Mouse (Mus musculus) limb, embryonic 14.5 days (tissue): Measurements from ENCODE around the gene Rpap3. TPM values are rescaled to one million over a fixed set of nuclear protein-coding genes. Genes with fewer than 3 reads are reported as not detected.

ENCODE experiments used
- ATAC-seq: fragments of 200-750 bp; cut with Nextera tagmentation; 2 replicates; pipeline ENCODE4 v1.8.0; 2017; ENCODE audit warnings: low read depth, moderate number of reproducible peaks, moderate TSS enrichment; ENCODE audit not compliant: low FRiP score
- DNase-seq: peaks from one replicate; pipeline ENCODE4 v3.0.0-alpha.2; 2015; ENCODE audit warnings: low spot score
- H3K27ac ChIP-seq: fragments of 300-500 bp; sonication (generic); replicated peaks from 2 replicates; pipeline ENCODE4 v1.5.1; 2014; ENCODE audit warnings: low read depth, mild to moderate bottlenecking, low read length, moderate library complexity, mixed read lengths
- H3K27me3 ChIP-seq: fragments of 300-500 bp; sonication (generic); 2 replicates; pipeline ENCODE4 v1.6.1; 2014; ENCODE audit warnings: low read length, mixed read lengths; ENCODE audit not compliant: control insufficient read depth, insufficient read depth
- H3K36me3 ChIP-seq: fragments of 300-500 bp; sonication (generic); 2 replicates; pipeline ENCODE4 v1.6.1; 2014; ENCODE audit warnings: mild to moderate bottlenecking, low read length, moderate library complexity, mixed read lengths; ENCODE audit not compliant: control insufficient read depth, insufficient read depth
- H3K4me1 ChIP-seq: fragments of 300-500 bp; sonication (generic); 2 replicates; pipeline ENCODE4 v1.6.1; 2014; ENCODE audit warnings: antibody characterized with exemption, low read length, mixed read lengths; ENCODE audit not compliant: control insufficient read depth, insufficient read depth
- H3K4me2 ChIP-seq: fragments of 300-500 bp; sonication (generic); replicated peaks from 2 replicates; pipeline ENCODE4 v1.6.1; 2014; ENCODE audit warnings: low read depth, mild to moderate bottlenecking, low read length, moderate library complexity; ENCODE audit not compliant: severe bottlenecking
- H3K4me3 ChIP-seq: fragments of 300-500 bp; sonication (generic); replicated peaks from 2 replicates; pipeline ENCODE4 v1.5.1; 2014; ENCODE audit warnings: low read length
- H3K9ac ChIP-seq: fragments of 300-500 bp; sonication (generic); 2 replicates; pipeline ENCODE4 v1.6.1; 2014; ENCODE audit warnings: mild to moderate bottlenecking, low read depth, low read length, moderate library complexity; ENCODE audit not compliant: severe bottlenecking
- H3K9me3 ChIP-seq: fragments of 300-500 bp; sonication (generic); 2 replicates; pipeline ENCODE4 v1.6.1; 2016; ENCODE audit warnings: low read length; ENCODE audit not compliant: control insufficient read depth
- POLR2A ChIP-seq: fragments of 200-500 bp; IDR thresholded peaks from 2 replicates; pipeline ENCODE4 v1.8.0; 2012; ENCODE audit warnings: inconsistent platforms, mild to moderate bottlenecking, moderate library complexity, borderline replicate concordance; ENCODE audit not compliant: insufficient read depth, insufficient read length; ENCODE audit errors: extremely low read depth
- WGBS: fragments of 180-500 bp; shearing (Covaris S2); extraction: QIAGEN DNeasy Blood & Tissue Kit; methylation state at CpG from one replicate; pipeline ENCODE4 v1.1.7; 2014; 5-methylcytosine and 5-hydroxymethylcytosine counted together
- polyA plus RNA-seq, 2 experiments: library from polyadenylated mRNA; depleted of rRNA in 1 of 2; stranded (reverse) in 1 of 2; unstranded in 1 of 2; fragments of >200 nt; fragmentation: Nextera tagmentation in 1 of 2; extraction: Ambion mirVana in 1 of 2; gene quantifications; 2 replicates each; pipeline versions ENCODE4 v1.2.1 to v1.2.3; 2012 to 2014

Gene Rpap3
- polyA plus RNA-seq, 2 experiments = 22.7 to 31.1 TPM

DNA sequence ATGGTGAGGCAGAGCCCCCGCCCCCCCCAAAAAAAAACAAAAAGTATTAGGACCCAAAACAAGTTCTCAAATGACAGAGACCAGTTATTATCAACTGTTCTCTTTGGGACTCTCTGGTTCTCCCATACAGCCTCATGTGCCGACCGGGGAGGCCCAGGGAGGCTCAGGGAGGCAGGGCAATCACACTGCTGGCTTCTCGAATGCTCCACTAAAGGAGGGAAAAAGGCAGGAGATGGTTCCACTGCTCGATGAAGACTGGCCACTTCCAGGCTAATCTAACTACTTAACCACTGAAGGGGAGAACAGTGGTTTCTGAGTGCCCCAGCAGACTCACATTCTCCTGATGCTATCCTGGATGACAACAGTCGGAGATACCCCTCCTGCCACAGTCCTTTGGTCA, 6.9 kb upstream of the Rpap3 start:
- H3K27me3 ChIP-seq = no peaks in the 10 kb centered on the region
- H3K4me2 ChIP-seq = no peak overlapping the region
- H3K9me3 ChIP-seq = no peaks in the 10 kb centered on the region
- TF ChIP-seq POLR2A = no peak
- ATAC-seq (no peak), DNase-seq (no peak)
- no peak overlapping the region for H3K9ac ChIP-seq
- no peak overlapping the region for H3K27ac ChIP-seq
- no peak overlapping the region for H3K4me3 ChIP-seq
- 0 out of 2 replicates have a peak, but pooled peaks cover 4% of the 10 kb centered on the region for H3K4me1 ChIP-seq
- WGBS = 66% methylated on average over 6 of the region's 6 CpGs
- no peaks in the 10 kb centered on the region for H3K36me3 ChIP-seq

DNA sequence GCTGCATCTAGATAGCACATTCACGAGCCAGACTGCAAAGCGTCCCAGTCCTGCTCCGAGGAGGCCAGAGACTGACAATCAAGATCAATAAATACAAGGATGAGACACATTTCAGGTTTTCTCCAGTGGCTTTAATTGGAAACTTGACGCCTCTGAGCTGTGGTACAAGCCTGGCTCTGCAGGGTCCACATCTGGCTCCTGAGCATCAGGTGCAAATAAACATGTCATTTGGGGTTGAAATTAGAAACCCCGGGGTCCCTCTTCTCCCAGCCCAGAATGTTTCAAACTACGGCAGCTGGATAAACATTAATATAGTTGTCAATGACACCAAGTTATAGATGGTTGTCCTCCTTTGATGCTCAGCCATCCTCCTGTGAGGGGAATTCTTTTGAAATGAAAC, 5.3 kb upstream of the Rpap3 start:
- ATAC-seq (0 out of 2 replicates have a peak, but pooled peaks have one; percentile 21), DNase-seq (peak; percentile 22)
- H3K36me3 ChIP-seq = no peaks in the 10 kb centered on the region
- 29% methylated on average over 6 of the region's 6 CpGs for WGBS
- no peak overlapping the region for H3K4me3 ChIP-seq
- H3K9ac ChIP-seq = no peak overlapping the region
- no peaks in the 10 kb centered on the region for H3K27me3 ChIP-seq
- no peak for TF ChIP-seq POLR2A
- H3K4me1 ChIP-seq = 0 out of 2 replicates have a peak, but pooled peaks cover 8% of the 10 kb centered on the region
- H3K9me3 ChIP-seq = no peaks in the 10 kb centered on the region
- no peak overlapping the region for H3K4me2 ChIP-seq
- no peak overlapping the region for H3K27ac ChIP-seq

DNA sequence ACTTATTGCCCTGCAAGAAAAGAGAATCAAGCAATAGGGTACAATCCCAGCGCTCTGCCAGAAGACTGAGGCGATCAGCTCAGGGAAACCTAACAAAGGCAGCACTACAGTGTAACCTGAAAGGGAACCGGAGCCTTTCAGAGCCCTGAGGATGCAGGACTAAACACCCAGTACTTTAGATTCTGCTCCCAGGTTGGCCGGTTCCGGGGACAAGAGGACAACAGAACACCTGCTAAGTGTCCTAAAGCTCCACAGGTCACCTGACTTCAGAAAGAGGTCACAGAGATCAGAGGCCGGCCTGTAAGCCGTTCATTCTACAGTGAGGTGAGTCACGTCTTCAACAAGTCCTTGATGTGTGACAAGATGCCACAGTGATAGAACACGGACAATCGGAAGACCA, 9.0 kb downstream of the Rpap3 start:
- no peak for TF ChIP-seq POLR2A

DNA sequence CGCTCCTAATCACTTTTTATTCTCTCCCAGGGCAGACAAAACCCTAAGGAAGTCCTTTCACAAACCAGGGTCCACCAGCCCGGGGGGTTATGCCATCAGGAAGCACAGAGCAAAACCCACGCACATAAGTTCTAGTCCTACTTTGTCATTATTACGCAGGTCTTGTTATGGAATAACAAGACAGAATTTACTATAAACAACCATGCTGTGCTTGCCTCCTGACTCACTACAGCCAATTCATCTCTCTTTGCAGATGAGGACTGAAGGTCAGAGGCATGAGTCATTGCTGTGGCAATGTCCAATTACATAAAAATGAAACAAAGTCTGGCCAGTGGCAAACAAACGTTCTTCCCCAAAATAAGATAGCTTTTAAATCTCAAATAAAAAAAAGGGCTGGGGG, 12.2 kb downstream of the Rpap3 start:
- TF ChIP-seq POLR2A = no peak

More for the DNA sequence above, 9.0 kb downstream of the Rpap3 start:
- Histone ChIP-seq H3K4me2 (no peak overlapping the region), H3K9me3 (no peaks in the 10 kb centered on the region), H3K27ac (no peak overlapping the region), H3K27me3 (no peaks in the 10 kb centered on the region), H3K36me3 (peaks cover 88% of the 10 kb centered on the region), H3K4me3 (no peak overlapping the region), H3K9ac (no peak overlapping the region), H3K4me1 (no peaks in the 10 kb centered on the region)
- DNase-seq (no peak), ATAC-seq (no peak)
- 91% methylated on average over 10 of the region's 10 CpGs for WGBS

DNA sequence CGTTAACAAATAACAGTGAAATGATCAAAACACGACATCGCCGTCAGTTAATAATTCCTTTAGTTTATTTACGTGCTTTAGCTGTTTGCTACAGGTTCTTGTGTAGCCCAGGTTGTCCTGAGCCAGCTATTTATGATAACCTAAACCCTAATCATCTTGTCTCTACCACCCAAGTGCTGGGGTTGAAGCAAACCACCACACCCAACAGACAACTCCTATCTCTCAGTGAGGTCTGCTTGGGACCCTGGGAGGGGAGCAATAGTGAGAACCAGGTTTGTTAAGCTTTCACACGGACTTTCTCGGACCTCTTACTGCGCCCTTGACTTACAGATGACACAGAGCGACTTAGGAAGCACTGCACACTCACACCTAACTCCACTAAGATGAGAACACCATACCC, 21.5 kb downstream of the Rpap3 start:
- no peak overlapping the region for H3K4me2 ChIP-seq
- H3K4me3 ChIP-seq = no peak overlapping the region
- 91% methylated on average over 9 of the region's 9 CpGs for WGBS
- no peak overlapping the region for H3K27ac ChIP-seq
- H3K36me3 ChIP-seq = peaks cover 91% of the 10 kb centered on the region
- H3K27me3 ChIP-seq = no peaks in the 10 kb centered on the region
- H3K4me1 ChIP-seq = no peaks in the 10 kb centered on the region
- DNase-seq (no peak), ATAC-seq (no peak)
- H3K9ac ChIP-seq = no peak overlapping the region
- TF ChIP-seq POLR2A = no peak
- H3K9me3 ChIP-seq = no peaks in the 10 kb centered on the region

More for the DNA sequence above, 12.2 kb downstream of the Rpap3 start:
- Histone ChIP-seq H3K9ac (no peak overlapping the region), H3K27me3 (no peaks in the 10 kb centered on the region), H3K27ac (no peak overlapping the region), H3K36me3 (peaks cover 81% of the 10 kb centered on the region), H3K4me3 (no peak overlapping the region), H3K4me1 (no peaks in the 10 kb centered on the region), H3K4me2 (no peak overlapping the region), H3K9me3 (no peaks in the 10 kb centered on the region)
- 91% methylated on average over 5 of the region's 5 CpGs for WGBS
- no peak for DNase-seq
- ATAC-seq = no peak

DNA sequence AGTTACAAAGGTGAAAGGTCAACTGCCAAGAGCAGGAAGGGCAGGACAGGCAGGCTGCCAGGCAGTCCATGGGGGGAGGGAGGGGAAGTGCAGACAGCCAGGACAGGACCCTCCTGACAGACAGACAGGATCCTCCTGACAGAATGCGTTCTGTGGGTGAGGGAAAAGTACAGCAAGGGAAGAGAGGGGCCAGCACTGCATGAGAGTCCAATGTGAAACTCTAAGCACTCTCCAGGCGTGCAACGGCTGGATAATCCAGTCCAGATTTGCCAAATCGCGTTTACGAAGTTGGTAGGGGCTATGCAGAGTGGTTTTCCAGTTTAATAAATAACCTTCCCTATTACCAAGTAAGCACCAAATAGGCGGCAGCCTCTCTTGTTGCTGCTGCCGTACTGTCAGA, 23.6 kb downstream of the Rpap3 start:
- no peak overlapping the region for H3K27ac ChIP-seq
- ATAC-seq (no peak), DNase-seq (no peak)
- no peak for TF ChIP-seq POLR2A
- 68% methylated on average over 8 of the region's 8 CpGs for WGBS
- no peak overlapping the region for H3K4me2 ChIP-seq
- H3K9ac ChIP-seq = no peak overlapping the region
- no peaks in the 10 kb centered on the region for H3K27me3 ChIP-seq
- no peaks in the 10 kb centered on the region for H3K4me1 ChIP-seq
- no peak overlapping the region for H3K4me3 ChIP-seq
- no peaks in the 10 kb centered on the region for H3K9me3 ChIP-seq
- H3K36me3 ChIP-seq = peaks cover 92% of the 10 kb centered on the region
